Mouse (Mus musculus): ENCODE data around the gene Plpp2. TPM values are rescaled to one million over a fixed set of nuclear protein-coding genes. Genes with fewer than 3 reads are reported as not detected.
A peak's percentile ranks its signal among the peaks of the same experiment; 100 is the strongest.

Gene Plpp2
- polyA plus RNA-seq, 1 experiment from 2014 or later = 106 TPM

GRCm38 (mm10) chr10:79547148-79547675, 13.6 kb upstream of the Plpp2 start:
- H3K4me2 ChIP-seq (replicated peaks) = no peak overlapping the region
- no peak for ATAC-seq
- no peak overlapping the region for H3K4me3 ChIP-seq (replicated peaks)
- H3K4me1 ChIP-seq (replicated peaks) = peaks cover 4% of the 10 kb centered on the region; the same call in 1 of the 2 replicates
- peaks cover 67% of the 10 kb centered on the region for H3K36me3 ChIP-seq
- H3K9ac ChIP-seq = no peak overlapping the region
- no peak overlapping the region for H3K27ac ChIP-seq
- H3K27me3 ChIP-seq (replicated peaks) = no peaks in the 10 kb centered on the region
- WGBS = 79% methylated on average over 5 of the region's 5 CpGs
- no peaks in the 10 kb centered on the region for H3K9me3 ChIP-seq

DNA sequence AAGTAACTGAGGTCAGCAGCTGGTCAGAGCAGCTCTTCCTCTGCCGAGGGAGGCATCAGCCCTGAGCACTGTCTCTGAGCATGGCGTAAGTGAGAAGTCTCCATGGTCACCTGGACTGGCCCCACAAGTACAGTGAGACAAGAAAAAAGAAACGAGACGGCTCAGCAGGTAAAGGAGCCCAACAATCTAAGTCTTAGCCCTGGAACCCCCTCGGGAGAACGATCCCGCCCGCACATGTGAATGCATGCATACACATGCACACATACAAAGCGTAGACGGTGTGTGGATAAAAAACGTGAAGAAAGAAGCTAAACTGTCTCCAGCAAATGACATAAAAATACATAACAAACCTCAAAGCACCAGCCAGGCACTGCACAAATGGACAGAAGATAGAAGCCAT, 12.9 kb upstream of the Plpp2 start:
- Histone ChIP-seq H3K4me3 (replicated peaks) (no peak overlapping the region), H3K27ac (no peak overlapping the region), H3K4me2 (replicated peaks) (no peak overlapping the region), H3K4me1 (replicated peaks) (0 out of 2 replicates have a peak, but pooled peaks cover 2% of the 10 kb centered on the region), H3K36me3 (peaks cover 72% of the 10 kb centered on the region), H3K9me3 (no peaks in the 10 kb centered on the region), H3K27me3 (replicated peaks) (no peaks in the 10 kb centered on the region), H3K9ac (no peak overlapping the region)
- 90% methylated on average over 11 of the region's 11 CpGs for WGBS
- ATAC-seq = no peak

DNA sequence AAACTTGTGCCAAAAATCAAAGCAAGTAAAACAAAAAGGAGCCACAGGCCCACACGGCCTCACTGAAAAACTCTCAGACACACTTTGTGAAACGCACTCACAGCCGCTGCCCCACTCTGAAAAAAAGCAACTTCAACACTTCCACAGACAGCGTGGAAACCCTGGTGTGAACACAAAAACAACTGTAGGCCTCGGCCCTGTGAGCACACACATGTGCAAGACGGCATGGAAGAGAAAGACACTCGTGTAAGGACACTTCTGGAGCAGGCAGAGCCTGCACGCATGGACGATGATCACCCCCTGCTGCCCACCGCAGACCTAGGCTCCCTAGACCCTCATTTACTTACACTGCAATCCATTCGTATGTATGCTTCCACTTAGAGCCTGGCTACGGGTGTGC, 12.3 kb upstream of the Plpp2 start:
- Histone ChIP-seq H3K4me3 (replicated peaks) (no peak overlapping the region), H3K27me3 (replicated peaks) (no peaks in the 10 kb centered on the region), H3K4me1 (replicated peaks) (0 out of 2 replicates have a peak, but pooled peaks cover 2% of the 10 kb centered on the region), H3K4me2 (replicated peaks) (no peak overlapping the region), H3K9ac (no peak overlapping the region), H3K27ac (no peak overlapping the region), H3K36me3 (peaks cover 77% of the 10 kb centered on the region), H3K9me3 (no peaks in the 10 kb centered on the region)
- ATAC-seq = no peak
- 89% methylated on average over 12 of the region's 12 CpGs for WGBS

GRCm38 (mm10) chr10:79544631-79545030, 11.0 kb upstream of the Plpp2 start:
- H3K27ac ChIP-seq = 0 out of 2 replicates have a peak overlapping the region, but pooled peaks have one; percentile 7
- 89% methylated on average over 5 of the region's 5 CpGs for WGBS
- H3K9me3 ChIP-seq = no peaks in the 10 kb centered on the region
- peak; percentile 40; the same call in 1 of the 2 replicates for ATAC-seq
- no peaks in the 10 kb centered on the region for H3K27me3 ChIP-seq (replicated peaks)
- H3K4me3 ChIP-seq (replicated peaks) = no peak overlapping the region
- H3K9ac ChIP-seq = no peak overlapping the region
- H3K4me2 ChIP-seq (replicated peaks) = no peak overlapping the region
- peaks cover 83% of the 10 kb centered on the region for H3K36me3 ChIP-seq
- 0 out of 2 replicates have a peak, but pooled peaks cover 2% of the 10 kb centered on the region for H3K4me1 ChIP-seq (replicated peaks)

DNA sequence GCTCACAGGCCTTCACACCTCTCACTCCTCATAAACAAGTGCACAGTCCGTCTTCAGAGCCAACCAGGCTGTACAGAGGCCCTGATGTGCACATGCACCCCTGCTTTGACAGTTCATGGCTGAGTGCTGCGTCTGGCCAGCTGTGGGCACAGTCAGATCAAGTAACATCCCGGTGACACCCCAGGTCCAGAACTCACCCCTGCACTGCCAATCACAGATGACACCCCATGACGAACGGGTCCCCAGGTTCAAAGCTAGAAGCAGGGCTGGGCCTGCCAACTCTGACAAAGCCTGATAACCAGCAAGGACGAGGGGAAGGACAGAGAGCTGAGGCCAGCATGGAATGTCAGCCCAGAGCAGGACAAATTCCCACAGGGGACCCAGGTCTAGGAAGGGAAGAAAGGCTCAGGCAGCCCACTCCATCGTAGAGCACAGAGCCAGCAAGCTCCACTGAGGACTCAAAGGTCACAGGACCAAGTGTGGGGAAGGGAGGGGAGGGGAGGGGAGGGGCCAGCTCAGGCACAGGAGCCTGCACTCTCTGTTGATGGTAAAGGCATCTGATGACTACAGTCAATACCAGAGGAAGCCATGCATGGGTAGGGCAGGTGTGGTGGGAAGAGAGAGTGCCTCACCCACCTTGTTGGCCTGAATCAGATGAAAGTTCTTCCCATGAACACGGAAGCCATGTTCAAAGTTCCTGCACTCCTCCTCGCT, 10.4 kb upstream of the Plpp2 start:
- Histone ChIP-seq H3K36me3 (peaks cover 77% of the 10 kb centered on the region), H3K9me3 (no peaks in the 10 kb centered on the region), H3K27me3 (replicated peaks) (no peaks in the 10 kb centered on the region), H3K27ac (no peak overlapping the region), H3K9ac (no peak overlapping the region), H3K4me1 (replicated peaks) (0 out of 2 replicates have a peak, but pooled peaks cover 2% of the 10 kb centered on the region), H3K4me3 (replicated peaks) (no peak overlapping the region), H3K4me2 (replicated peaks) (no peak overlapping the region)
- ATAC-seq = peak; percentile 73
- 74% methylated on average over 9 of the region's 9 CpGs for WGBS

GRCm38 (mm10) chr10:79542171-79542570, 8.6 kb upstream of the Plpp2 start:
- Histone ChIP-seq H3K9me3 (no peaks in the 10 kb centered on the region), H3K9ac (no peak overlapping the region), H3K27ac (no peak overlapping the region), H3K4me2 (replicated peaks) (no peak overlapping the region), H3K4me1 (replicated peaks) (0 out of 2 replicates have a peak, but pooled peaks cover 2% of the 10 kb centered on the region), H3K4me3 (replicated peaks) (no peak overlapping the region), H3K36me3 (peaks cover 62% of the 10 kb centered on the region), H3K27me3 (replicated peaks) (no peaks in the 10 kb centered on the region)
- 98% methylated on average over 11 of the region's 11 CpGs for WGBS
- ATAC-seq = no peak

DNA sequence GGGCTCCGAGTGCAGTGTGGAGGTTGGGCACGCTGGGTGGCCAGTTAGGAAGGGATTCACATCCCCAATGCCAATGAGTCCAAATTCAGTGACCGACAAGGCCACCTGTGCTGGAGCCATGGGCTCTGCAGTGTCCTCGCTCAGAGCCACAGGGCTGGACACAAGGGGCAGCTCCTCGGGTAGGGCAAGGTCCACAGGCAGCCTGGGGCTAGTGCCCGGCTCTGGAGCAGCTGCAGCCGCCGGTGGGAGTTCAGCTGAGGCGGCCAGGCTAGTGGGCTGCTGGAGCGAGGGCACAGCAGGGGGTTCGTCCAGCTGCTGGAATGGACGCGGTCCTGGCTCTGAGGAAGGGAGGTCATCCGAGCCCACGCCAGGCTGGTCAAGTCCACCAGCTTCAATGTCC, 7.9 kb upstream of the Plpp2 start:
- Histone ChIP-seq H3K4me1 (replicated peaks) (0 out of 2 replicates have a peak, but pooled peaks cover 2% of the 10 kb centered on the region), H3K9me3 (no peaks in the 10 kb centered on the region), H3K27ac (no peak overlapping the region), H3K4me3 (replicated peaks) (no peak overlapping the region), H3K4me2 (replicated peaks) (no peak overlapping the region), H3K36me3 (peaks cover 55% of the 10 kb centered on the region), H3K9ac (no peak overlapping the region), H3K27me3 (replicated peaks) (no peaks in the 10 kb centered on the region)
- no peak for ATAC-seq
- WGBS = 89% methylated on average over 15 of the region's 15 CpGs

DNA sequence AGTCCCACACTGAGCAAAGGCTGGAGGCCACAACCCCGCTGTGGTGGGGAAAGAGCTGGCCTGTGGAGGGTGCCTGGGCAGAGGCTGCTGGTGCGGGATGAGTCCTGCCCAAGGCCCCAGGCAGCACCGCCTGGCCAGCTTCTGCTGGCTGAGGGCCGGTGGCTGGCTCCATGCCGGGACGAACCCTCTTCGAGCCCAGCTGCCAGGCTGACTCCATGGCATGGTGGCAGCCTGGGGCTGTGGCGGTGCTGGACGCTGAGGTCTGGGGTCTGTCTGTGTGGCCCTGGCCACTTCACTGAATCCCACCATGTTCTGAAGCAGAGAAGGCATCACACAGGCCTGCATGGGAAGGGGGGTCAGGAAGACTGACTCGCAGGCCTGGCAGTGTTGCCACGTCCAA, 7.2 kb upstream of the Plpp2 start:
- 97% methylated on average over 11 of the region's 11 CpGs for WGBS
- Histone ChIP-seq H3K4me1 (replicated peaks) (0 out of 2 replicates have a peak, but pooled peaks cover 2% of the 10 kb centered on the region), H3K27me3 (replicated peaks) (no peaks in the 10 kb centered on the region), H3K4me3 (replicated peaks) (no peak overlapping the region), H3K4me2 (replicated peaks) (no peak overlapping the region), H3K27ac (no peak overlapping the region), H3K36me3 (peaks cover 48% of the 10 kb centered on the region), H3K9me3 (no peaks in the 10 kb centered on the region), H3K9ac (no peak overlapping the region)
- no peak for ATAC-seq

DNA sequence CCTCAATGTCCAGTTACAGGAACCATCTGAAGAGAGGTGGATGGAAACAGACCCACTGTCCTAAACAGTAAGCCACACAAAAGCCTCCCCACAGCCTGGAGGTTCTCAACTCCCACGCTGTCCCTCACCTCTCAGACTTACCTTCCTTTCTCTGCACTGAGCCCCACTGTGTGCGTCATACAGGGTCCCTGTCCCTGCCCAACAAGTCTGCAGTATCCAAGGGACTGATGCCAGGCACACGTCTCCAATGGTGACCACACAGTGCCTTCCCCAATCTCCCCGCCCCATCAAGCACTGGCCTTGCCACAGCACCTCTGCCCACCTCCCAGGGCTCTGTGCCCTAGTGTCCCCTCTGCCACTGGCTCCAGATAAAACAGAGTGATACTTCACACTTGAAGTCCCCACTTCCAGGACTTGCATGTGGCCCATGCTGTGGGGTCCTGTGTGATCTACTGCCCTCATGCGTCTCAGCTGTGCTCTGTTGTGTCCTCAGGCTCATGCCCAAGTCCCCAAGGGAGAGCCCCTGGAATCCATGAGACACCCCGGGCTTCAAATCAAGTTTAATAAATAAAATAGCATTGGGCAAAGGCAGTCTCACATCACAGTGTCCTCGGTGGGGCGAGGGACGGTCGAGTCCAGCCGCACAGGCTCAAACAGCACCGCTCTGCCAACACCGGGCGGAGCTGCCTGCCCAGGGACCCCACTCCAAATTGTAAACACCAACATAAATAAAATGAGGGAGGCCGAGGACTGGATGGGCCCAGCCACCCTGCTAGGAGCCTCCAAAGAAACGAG, 6.3 kb upstream of the Plpp2 start:
- ATAC-seq = no peak
- H3K4me3 ChIP-seq (replicated peaks) = no peak overlapping the region
- no peaks in the 10 kb centered on the region for H3K27me3 ChIP-seq (replicated peaks)
- no peak overlapping the region for H3K27ac ChIP-seq
- H3K4me1 ChIP-seq (replicated peaks) = 0 out of 2 replicates have a peak, but pooled peaks cover 2% of the 10 kb centered on the region
- no peak overlapping the region for H3K4me2 ChIP-seq (replicated peaks)
- 89% methylated on average over 16 of the region's 16 CpGs for WGBS
- no peaks in the 10 kb centered on the region for H3K9me3 ChIP-seq
- H3K9ac ChIP-seq = no peak overlapping the region
- peaks cover 41% of the 10 kb centered on the region for H3K36me3 ChIP-seq

DNA sequence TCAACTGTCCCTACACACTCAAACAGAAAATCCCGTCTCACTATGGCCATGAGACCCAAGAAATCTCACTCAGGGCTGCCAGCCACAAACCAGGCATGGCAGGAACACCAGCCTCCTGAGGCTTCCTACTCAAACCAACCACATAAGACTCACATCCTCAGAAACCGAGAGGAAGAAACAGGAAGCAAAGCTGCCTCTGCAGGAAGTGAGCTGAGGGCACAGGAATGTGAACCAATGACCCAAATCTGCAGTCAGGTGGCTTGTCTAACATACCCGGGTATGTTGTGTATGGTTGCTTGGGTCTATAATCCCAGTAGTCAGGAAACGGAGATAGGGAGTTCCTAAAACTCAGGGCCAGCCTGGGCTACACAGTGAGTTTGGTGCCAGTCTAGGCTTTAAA, 5.3 kb upstream of the Plpp2 start:
- H3K36me3 ChIP-seq = peaks cover 33% of the 10 kb centered on the region
- H3K27ac ChIP-seq = no peak overlapping the region
- no peak overlapping the region for H3K9ac ChIP-seq
- ATAC-seq = no peak
- no peaks in the 10 kb centered on the region for H3K27me3 ChIP-seq (replicated peaks)
- WGBS = 53% methylated on average over 4 of the region's 4 CpGs
- H3K9me3 ChIP-seq = no peaks in the 10 kb centered on the region
- no peak overlapping the region for H3K4me2 ChIP-seq (replicated peaks)
- H3K4me3 ChIP-seq (replicated peaks) = no peak overlapping the region
- H3K4me1 ChIP-seq (replicated peaks) = 0 out of 2 replicates have a peak, but pooled peaks cover under 1% of the 10 kb centered on the region

- ATAC-seq = no peak
- Histone ChIP-seq H3K4me1 (replicated peaks) (no peaks in the 10 kb centered on the region), H3K4me3 (replicated peaks) (no peak overlapping the region), H3K27me3 (replicated peaks) (no peaks in the 10 kb centered on the region), H3K4me2 (replicated peaks) (no peak overlapping the region), H3K36me3 (peaks cover 27% of the 10 kb centered on the region), H3K9me3 (no peaks in the 10 kb centered on the region), H3K9ac (no peak overlapping the region), H3K27ac (no peak overlapping the region)
- 87% methylated on average over 3 of the region's 3 CpGs for WGBS
Measured at GRCm38 (mm10) chr10:79538323-79538722, 4.7 kb upstream of the Plpp2 start.

- no peaks in the 10 kb centered on the region for H3K9me3 ChIP-seq
- H3K9ac ChIP-seq = no peak overlapping the region
- 0 out of 2 replicates have a peak, but pooled peaks cover 3% of the 10 kb centered on the region for H3K4me1 ChIP-seq (replicated peaks)
- WGBS = 94% methylated on average over 2 of the region's 2 CpGs
- peaks cover 24% of the 10 kb centered on the region for H3K36me3 ChIP-seq
- no peaks in the 10 kb centered on the region for H3K27me3 ChIP-seq (replicated peaks)
- no peak overlapping the region for H3K4me2 ChIP-seq (replicated peaks)
- no peak for ATAC-seq
- H3K4me3 ChIP-seq (replicated peaks) = no peak overlapping the region
- no peak overlapping the region for H3K27ac ChIP-seq
Measured at GRCm38 (mm10) chr10:79537781-79538180, 4.2 kb upstream of the Plpp2 start.
